Mouse (Mus musculus) forebrain, embryonic 10.5 days (tissue): ENCODE data around the gene Tnrc6c. TPM values are rescaled to one million over a fixed set of nuclear protein-coding genes. Genes with fewer than 3 reads are reported as not detected.

ENCODE experiments used
- DNase-seq: peaks from one replicate; pipeline ENCODE4 v3.0.0-alpha.2; 2017; ENCODE audit warnings: low spot score; ENCODE audit errors: extremely low spot score
- H3K27ac ChIP-seq: fragments of 300-500 bp; sonication (generic); 2 replicates; pipeline ENCODE4 v1.5.1; 2016; ENCODE audit warnings: mild to moderate bottlenecking
- H3K27me3 ChIP-seq: fragments of 300-500 bp; sonication (generic); 2 replicates; pipeline ENCODE4 v1.6.1; 2016; ENCODE audit warnings: mild to moderate bottlenecking; ENCODE audit not compliant: poor library complexity, severe bottlenecking
- H3K36me3 ChIP-seq: fragments of 300-500 bp; sonication (generic); replicated peaks from 2 replicates; pipeline ENCODE4 v1.6.1; 2016; ENCODE audit warnings: mild to moderate bottlenecking, moderate library complexity
- H3K4me1 ChIP-seq: fragments of 300-500 bp; sonication (generic); 2 replicates; pipeline ENCODE4 v1.6.1; 2016
- H3K4me3 ChIP-seq: fragments of 300-500 bp; sonication (generic); 2 replicates; pipeline ENCODE4 v1.5.1; 2016; ENCODE audit warnings: mild to moderate bottlenecking, moderate library complexity
- H3K9me3 ChIP-seq: fragments of 300-500 bp; sonication (generic); 2 replicates; pipeline ENCODE4 v1.6.1; 2016; ENCODE audit warnings: mild to moderate bottlenecking, moderate library complexity
- WGBS: fragments of 180-500 bp; shearing (Covaris S2); methylation state at CpG from one replicate; pipeline ENCODE4 v1.1.7; 2016; 5-methylcytosine and 5-hydroxymethylcytosine counted together
- polyA plus RNA-seq: library from polyadenylated mRNA; unstranded; fragments of >200 nt; fragmentation: Nextera tagmentation; extraction: Ambion mirVana; gene quantifications from 2 replicates; pipeline ENCODE4 v1.2.1, GENCODE M21; 2016

Gene Tnrc6c
- polyA plus RNA-seq, 1 experiment from 2014 or later = 12.0 TPM

GRCm38 (mm10) chr11:117792281-117792888, 138.3 kb downstream of the Tnrc6c start:
- WGBS = 5% methylated on average over 22 of the region's 22 CpGs
- 0 out of 2 replicates have a peak overlapping the region, but pooled peaks have one; percentile 36 for H3K27ac ChIP-seq
- H3K36me3 ChIP-seq = no peaks in the 10 kb centered on the region
- H3K4me1 ChIP-seq = peaks cover 36% of the 10 kb centered on the region
- H3K9me3 ChIP-seq = no peaks in the 10 kb centered on the region
- peaks cover 43% of the 10 kb centered on the region for H3K27me3 ChIP-seq
- no peak for DNase-seq
- peak overlapping the region; percentile 30 for H3K4me3 ChIP-seq

DNA sequence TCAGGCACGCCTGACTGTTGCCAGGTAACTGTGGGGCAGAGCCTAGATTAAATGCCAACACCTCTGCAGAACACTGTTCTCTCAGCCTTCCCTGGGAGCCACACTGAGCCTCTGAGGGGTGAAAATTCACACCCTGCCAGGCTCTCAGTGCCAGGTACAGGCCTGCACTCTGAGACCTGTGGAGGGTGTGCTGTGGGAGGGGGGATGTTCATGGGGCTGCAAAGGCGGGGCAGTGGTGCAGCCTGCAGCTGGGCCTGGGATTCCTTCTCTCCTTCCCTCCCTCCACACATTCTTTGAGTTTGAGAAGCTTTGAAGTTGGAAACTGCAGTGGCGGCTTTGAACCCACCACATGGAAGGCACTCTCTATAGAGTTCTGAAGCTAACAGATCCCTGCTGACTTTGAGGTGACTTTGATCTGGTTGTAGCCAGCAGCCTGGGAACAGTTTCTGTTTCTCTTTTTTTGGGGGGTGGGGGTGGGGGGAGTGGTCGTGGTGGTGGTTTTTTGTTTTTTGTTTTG, 140.0 kb downstream of the Tnrc6c start:
- Histone ChIP-seq H3K9me3 (no peaks in the 10 kb centered on the region), H3K36me3 (no peaks in the 10 kb centered on the region), H3K4me1 (peaks cover 45% of the 10 kb centered on the region), H3K27ac (no peak overlapping the region), H3K4me3 (no peak overlapping the region), H3K27me3 (peaks cover 50% of the 10 kb centered on the region)
- WGBS = 67% methylated on average over 4 of the region's 4 CpGs
- DNase-seq = no peak

GRCm38 (mm10) chr11:117796954-117797353, 142.9 kb downstream of the Tnrc6c start:
- no peak overlapping the region for H3K27ac ChIP-seq
- H3K4me3 ChIP-seq = no peak overlapping the region
- H3K27me3 ChIP-seq = peaks cover 26% of the 10 kb centered on the region
- DNase-seq = no peak
- WGBS = 54% methylated on average over 5 of the region's 5 CpGs
- H3K9me3 ChIP-seq = no peaks in the 10 kb centered on the region
- no peaks in the 10 kb centered on the region for H3K36me3 ChIP-seq
- H3K4me1 ChIP-seq = peaks cover 28% of the 10 kb centered on the region

GRCm38 (mm10) chr11:117797511-117798159, 143.5 kb downstream of the Tnrc6c start, which contains the start of gene 6030468B19Rik:
Gene 6030468B19Rik (plus strand): TSS chr11:117797660.
- WGBS = 67% methylated on average over 9 of the region's 9 CpGs

GRCm38 (mm10) chr11:117798160-117798541, 144.1 kb downstream of the Tnrc6c start:
- H3K4me3 ChIP-seq = peak overlapping the region; percentile 27
- H3K27ac ChIP-seq = peak overlapping the region; percentile 67
- H3K9me3 ChIP-seq = no peaks in the 10 kb centered on the region
- 59% methylated on average over 2 of the region's 2 CpGs for WGBS
- peaks cover 15% of the 10 kb centered on the region for H3K27me3 ChIP-seq
- no peak for DNase-seq
- H3K36me3 ChIP-seq = no peaks in the 10 kb centered on the region
- peaks cover 22% of the 10 kb centered on the region for H3K4me1 ChIP-seq

More at GRCm38 (mm10) chr11:117797511-117798159, 143.5 kb downstream of the Tnrc6c start, which contains the start of gene 6030468B19Rik:
- H3K9me3 ChIP-seq = no peaks in the 10 kb centered on the region
- peak within 1 kb of the TSS; percentile 67 for H3K27ac ChIP-seq
- peak within 1 kb of the TSS; percentile 27 for H3K4me3 ChIP-seq
- peaks cover 19% of the 10 kb centered on the region for H3K27me3 ChIP-seq
- no peak for DNase-seq
- peaks cover 21% of the 10 kb centered on the region for H3K4me1 ChIP-seq
- H3K36me3 ChIP-seq = no peaks in the 10 kb centered on the region

DNA sequence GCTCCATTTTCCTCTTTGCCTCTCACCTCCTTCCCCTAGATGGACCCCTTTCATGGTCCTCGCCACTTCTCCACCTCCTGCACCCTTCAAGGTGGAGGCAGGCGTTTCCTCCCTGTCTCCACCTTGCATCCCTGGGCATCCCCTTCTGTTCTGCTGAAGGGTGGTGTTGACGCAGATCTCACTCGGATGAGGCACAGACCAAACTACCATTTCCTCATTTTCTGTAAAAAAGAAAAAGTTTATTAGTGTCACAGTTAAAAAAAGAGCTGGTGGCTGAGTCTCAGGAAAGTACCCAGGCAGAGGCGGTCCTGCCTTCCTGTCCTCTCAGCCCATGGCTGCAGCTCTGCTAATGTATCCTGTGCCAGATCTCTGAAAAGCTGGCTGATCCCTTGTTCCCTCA, 145.1 kb downstream of the Tnrc6c start:
- Histone ChIP-seq H3K27me3 (peaks cover 7% of the 10 kb centered on the region), H3K27ac (no peak overlapping the region), H3K4me3 (peak overlapping the region; percentile 27; the same call in 1 of the 2 replicates), H3K36me3 (no peaks in the 10 kb centered on the region), H3K9me3 (no peaks in the 10 kb centered on the region), H3K4me1 (peaks cover 21% of the 10 kb centered on the region)
- DNase-seq = no peak
- WGBS = 72% methylated on average over 5 of the region's 5 CpGs

DNA sequence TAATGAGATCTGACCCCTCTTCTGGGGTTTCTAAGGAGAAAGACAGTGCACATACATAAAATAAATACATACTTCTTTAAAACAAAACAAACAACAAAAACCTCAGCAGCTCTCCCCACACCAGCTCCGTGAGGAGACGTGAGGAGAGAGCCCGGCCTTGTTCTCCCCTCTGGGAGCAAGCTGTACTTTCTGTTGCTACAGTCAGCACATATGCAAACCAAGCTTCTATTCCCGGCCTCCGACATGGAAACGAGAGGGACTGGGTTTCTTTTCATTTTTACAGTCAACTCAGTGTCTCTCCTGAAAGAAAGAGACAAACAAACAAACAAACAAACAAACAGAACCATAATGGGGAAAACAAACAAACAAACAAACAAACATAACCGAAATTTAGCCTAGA, 145.9 kb downstream of the Tnrc6c start:
- no peak for DNase-seq
- 90% methylated on average over 7 of the region's 7 CpGs for WGBS
- H3K4me1 ChIP-seq = peaks cover 20% of the 10 kb centered on the region
- peaks cover 6% of the 10 kb centered on the region; the same call in 1 of the 2 replicates for H3K27me3 ChIP-seq
- H3K9me3 ChIP-seq = no peaks in the 10 kb centered on the region
- H3K27ac ChIP-seq = no peak overlapping the region
- H3K36me3 ChIP-seq = no peaks in the 10 kb centered on the region
- H3K4me3 ChIP-seq = no peak overlapping the region

DNA sequence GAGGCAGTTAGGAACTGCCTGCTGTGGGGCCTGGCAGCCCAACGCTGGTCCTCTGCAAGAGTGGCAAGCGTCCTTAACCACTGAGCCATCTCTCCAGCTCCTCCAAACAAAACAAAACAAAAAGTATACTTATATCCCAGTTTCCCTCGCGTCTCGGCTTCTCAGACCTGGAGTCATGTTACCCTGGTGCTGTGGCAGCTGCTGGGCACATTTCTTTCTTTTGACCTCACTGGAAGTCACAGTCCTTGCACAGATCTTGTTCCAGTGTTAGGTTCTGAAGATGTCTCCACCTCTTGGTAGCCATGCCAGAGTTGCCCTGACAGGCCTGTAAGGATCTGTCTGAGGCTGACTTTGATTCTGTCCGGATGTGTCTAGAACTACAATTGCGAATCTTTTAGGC, 147.6 kb downstream of the Tnrc6c start:
- Histone ChIP-seq H3K27ac (no peak overlapping the region), H3K4me1 (peaks cover 24% of the 10 kb centered on the region), H3K4me3 (no peak overlapping the region), H3K27me3 (peaks cover 10% of the 10 kb centered on the region; the same call in 1 of the 2 replicates), H3K9me3 (no peaks in the 10 kb centered on the region), H3K36me3 (no peaks in the 10 kb centered on the region)
- no peak for DNase-seq
- 82% methylated on average over 7 of the region's 7 CpGs for WGBS

DNA sequence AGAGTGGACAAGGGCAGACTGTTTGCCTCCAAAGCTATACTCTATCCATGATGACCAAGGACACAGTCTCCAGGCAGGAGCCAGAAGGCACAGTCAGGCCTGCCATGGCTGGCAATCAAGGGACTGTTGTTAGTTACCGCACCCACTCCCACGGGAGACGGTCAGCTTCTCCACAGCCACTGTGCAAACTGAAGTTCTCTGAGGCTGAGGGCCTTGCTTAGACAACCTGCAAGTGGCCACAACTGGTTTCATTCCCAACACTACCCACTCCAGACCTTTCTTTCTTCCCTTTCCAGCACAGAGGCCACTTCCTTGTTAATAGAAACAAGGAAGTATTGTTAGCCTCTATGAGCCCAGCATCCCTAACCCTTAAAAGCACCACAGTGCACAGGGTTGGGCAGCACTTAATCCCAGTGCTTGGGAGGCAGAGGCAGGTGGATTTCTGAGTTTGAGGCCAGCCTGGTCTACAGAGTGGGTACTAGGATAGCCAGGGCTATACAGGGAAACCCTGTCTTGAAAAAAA, 149.1 kb downstream of the Tnrc6c start:
- Histone ChIP-seq H3K9me3 (no peaks in the 10 kb centered on the region), H3K4me1 (peaks cover 10% of the 10 kb centered on the region; the same call in 1 of the 2 replicates), H3K36me3 (no peaks in the 10 kb centered on the region), H3K27ac (no peak overlapping the region), H3K4me3 (no peak overlapping the region), H3K27me3 (0 out of 2 replicates have a peak, but pooled peaks cover 4% of the 10 kb centered on the region)
- no peak for DNase-seq
- 98% methylated on average over 3 of the region's 3 CpGs for WGBS

- peaks cover 36% of the 10 kb centered on the region for H3K4me1 ChIP-seq
- WGBS = 93% methylated on average over 6 of the region's 6 CpGs
- H3K9me3 ChIP-seq = no peaks in the 10 kb centered on the region
- H3K4me3 ChIP-seq = no peak overlapping the region
- H3K36me3 ChIP-seq = peaks cover 5% of the 10 kb centered on the region
- H3K27ac ChIP-seq = no peak overlapping the region
- 0 out of 2 replicates have a peak, but pooled peaks cover 4% of the 10 kb centered on the region for H3K27me3 ChIP-seq
- DNase-seq = no peak
Measured at GRCm38 (mm10) chr11:117806781-117807180, 152.7 kb downstream of the Tnrc6c start.

- Histone ChIP-seq H3K27ac (peak within 1 kb of the TSS; percentile 85), H3K4me3 (peak within 1 kb of the TSS; percentile 92), H3K4me1 (peaks cover 32% of the 10 kb centered on the region), H3K27me3 (0 out of 2 replicates have a peak, but pooled peaks cover 4% of the 10 kb centered on the region), H3K36me3 (peaks cover 34% of the 10 kb centered on the region), H3K9me3 (no peaks in the 10 kb centered on the region)
- WGBS = under 1% methylated on average over 75 of the region's 75 CpGs
- DNase-seq = peak; percentile 83
Measured at GRCm38 (mm10) chr11:117809407-117810311, 155.6 kb downstream of the Tnrc6c start, which contains the start of the genes Gm20708 and Syngr2. Gene Gm20708 (plus strand): TSS chr11:117809668. Gene Syngr2 (plus strand): TSS chr11:117809668.
